Mouse (Mus musculus) gonadal fat pad, adult 2 months (tissue): ENCODE data around the gene Mdk. TPM values are rescaled to one million over a fixed set of nuclear protein-coding genes. Genes with fewer than 3 reads are reported as not detected.
A peak's percentile ranks its signal among the peaks of the same experiment; 100 is the strongest.

Experiments used
- DNase-seq: peaks from one replicate; pipeline ENCODE4 v3.0.0-alpha.2; 2012; ENCODE audit warnings: low read depth
- polyA plus RNA-seq: library from polyadenylated mRNA; depleted of rRNA; stranded (reverse); fragments of >200 nt; gene quantifications from 2 replicates; pipeline ENCODE4 v1.2.3, GENCODE M21; 2012

Mdk gene
- polyA plus RNA-seq, 1 experiment, result 11.6 TPM

DNA sequence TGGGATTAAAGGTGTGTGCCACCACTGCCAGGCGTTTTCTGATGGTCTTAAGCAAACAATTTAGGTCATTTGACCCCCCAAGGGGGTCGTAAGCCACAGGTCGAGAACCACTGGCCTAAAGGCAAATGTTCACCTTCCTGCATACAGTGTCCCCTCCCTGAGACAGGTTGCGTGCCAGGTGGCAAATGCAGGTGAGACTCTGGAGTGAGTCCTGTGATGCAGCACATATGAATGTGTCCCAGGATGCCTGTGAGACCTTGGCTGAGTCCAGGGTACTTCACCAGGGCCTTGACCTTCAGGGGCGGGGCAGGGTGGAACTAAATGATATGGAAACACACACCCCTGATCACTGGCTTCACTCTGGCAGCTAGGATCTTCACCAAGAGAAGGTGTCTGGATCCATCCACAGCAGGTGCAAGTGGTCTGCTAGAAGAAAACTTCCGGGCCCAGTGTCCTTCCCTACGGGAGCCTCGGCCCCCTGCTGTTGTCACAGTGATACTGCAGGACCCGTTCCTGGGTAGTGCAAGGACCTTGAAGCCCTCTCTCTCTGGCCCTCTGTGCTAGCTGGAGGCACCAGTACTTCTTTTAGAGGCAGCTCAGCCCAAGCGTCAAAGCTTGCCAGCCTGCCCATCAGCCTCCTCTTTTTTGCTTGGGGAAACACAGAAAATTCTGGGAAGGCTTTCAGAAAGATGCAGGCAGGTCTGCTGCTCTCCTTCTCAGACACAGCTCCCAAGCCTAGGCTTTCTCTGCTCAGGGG lies 26.8 kb upstream of the Mdk start:
- no peak for DNase-seq

DNA sequence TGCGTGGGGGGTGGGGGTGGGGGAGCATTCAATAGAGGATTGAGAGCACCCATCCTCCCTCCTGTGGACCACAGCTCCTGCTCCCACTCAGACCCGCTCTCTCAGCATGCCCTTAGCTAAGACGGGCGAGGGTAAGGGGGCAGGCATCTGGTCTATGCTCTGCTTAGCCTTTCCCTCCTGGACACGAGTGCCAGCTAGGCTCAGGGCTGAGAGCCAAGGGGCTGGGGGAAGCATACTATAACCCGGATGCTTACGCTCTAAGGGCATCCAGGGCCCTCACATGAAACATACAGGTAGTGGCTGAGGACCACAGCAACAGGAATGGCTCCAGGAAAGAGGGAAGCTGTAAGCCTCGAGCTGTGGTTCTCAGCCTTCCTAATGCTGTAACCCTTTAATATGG lies 26.0 kb upstream of the Mdk start:
- DNase-seq, result no peak

- DNase-seq, result no peak
Measured at GRCm38 (mm10) chr2:91957096-91957495, 25.0 kb upstream of the Mdk start.

- DNase-seq, result no peak
Measured at GRCm38 (mm10) chr2:91955875-91956274, 23.8 kb upstream of the Mdk start.

DNA sequence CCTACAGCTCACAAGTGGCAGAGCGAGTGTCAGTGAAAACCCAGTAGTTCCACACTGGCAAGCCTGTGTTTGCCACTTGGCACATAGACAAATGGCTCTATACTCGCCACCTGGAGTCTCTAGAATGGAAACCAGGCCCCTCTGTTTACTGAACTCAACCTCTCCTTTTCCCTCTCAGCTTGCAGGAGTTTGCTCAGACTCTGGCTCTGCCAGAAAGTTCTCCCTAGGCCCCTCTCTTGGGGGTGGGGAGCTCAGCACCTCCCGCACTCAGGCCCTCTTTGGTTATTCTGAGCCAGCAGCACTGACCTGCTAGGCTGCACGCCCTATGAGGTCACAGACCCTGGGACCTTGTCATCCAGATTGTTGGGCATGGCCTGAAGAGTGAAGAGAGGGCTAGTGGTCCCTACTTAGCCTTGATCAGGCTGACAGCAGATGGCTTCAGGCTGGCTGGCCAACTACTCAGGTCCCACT lies 23.1 kb upstream of the Mdk start:
- DNase-seq, result no peak

- DNase-seq, result no peak
Measured at GRCm38 (mm10) chr2:91953825-91954224, 21.7 kb upstream of the Mdk start.

- DNase-seq, result peak; percentile 83
Measured at GRCm38 (mm10) chr2:91950275-91951085, 18.4 kb upstream of the Mdk start.

DNA sequence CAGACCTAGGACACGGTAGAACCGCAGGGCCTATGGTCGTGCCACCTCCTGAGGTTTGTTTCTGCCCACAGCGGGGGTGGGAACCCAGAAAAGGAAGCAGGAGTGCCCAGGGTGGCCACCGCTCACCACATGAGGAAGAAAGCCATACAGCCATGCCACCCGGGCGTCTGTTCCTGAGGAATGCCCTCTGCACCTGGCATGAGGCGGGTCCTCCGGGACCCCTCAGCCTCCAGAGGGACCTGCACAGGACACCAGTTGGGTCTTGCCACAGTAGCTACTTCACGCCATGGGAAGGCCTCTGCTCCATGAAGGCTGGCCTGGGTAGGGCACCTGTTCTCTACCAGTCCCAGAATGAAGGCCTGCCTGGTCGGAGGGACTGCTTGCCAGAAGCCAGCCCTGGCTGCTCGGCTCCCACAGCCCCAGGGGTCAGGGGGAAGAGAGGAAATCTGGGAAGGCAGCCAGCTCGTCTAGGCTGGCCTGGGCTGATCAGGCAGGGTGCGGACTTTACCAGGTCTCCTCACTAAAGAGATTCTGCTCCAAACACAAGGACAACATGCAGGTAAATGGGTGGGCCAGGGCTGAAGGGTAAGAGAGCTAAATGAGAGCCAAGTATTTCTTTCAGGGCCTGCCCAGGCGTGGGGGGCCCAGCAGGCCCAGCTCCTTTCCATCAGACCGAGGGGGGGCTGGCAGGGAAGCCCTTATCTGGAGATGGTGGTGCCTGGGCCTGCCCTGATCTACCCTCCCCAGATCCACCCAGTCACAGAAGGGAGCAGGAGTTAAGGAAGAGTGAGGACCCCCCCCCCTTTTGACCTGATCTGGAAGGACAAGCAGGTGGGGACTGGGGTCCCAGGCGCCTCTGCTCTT lies 17.5 kb upstream of the Mdk start:
- no peak for DNase-seq

DNA sequence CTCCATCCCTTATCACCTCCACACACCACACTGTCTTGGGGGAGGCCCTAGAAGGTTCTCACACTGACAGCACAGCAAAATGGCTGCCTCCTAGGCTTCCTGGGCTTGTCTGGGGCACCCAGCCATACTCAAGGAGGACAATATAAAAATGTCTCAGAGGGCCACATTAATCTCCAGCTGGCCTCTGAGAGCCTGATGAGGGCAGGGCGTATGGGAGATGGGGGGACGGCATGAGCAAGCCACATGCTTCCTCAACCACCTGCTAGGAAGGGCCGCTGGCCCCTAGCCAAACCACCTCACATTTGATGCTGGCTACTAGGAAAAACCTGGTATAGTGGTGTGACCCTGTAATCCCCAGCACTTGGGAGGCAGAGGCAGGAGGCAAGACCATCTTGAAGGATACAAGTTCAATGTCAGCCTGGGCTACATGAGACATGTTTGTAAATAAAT lies 16.7 kb upstream of the Mdk start:
- DNase-seq, result no peak

DNA sequence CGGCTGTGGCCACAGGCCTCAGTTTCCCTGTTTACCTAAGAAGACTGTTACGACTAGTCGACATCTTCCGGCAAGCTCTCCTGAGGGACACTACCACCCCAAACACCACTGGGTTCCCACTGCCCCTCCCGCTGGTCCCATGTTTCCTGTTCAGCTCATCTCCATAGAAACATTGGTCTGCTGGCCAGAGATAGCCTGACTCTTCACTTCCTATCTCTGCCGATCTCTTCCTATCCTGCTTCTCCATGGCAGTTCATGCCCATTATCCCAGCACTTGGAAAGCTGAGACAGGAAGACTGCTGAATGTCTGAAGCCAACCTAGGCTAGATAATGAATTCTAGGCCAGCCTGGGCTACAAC lies 16.0 kb upstream of the Mdk start:
- DNase-seq, result no peak

DNA sequence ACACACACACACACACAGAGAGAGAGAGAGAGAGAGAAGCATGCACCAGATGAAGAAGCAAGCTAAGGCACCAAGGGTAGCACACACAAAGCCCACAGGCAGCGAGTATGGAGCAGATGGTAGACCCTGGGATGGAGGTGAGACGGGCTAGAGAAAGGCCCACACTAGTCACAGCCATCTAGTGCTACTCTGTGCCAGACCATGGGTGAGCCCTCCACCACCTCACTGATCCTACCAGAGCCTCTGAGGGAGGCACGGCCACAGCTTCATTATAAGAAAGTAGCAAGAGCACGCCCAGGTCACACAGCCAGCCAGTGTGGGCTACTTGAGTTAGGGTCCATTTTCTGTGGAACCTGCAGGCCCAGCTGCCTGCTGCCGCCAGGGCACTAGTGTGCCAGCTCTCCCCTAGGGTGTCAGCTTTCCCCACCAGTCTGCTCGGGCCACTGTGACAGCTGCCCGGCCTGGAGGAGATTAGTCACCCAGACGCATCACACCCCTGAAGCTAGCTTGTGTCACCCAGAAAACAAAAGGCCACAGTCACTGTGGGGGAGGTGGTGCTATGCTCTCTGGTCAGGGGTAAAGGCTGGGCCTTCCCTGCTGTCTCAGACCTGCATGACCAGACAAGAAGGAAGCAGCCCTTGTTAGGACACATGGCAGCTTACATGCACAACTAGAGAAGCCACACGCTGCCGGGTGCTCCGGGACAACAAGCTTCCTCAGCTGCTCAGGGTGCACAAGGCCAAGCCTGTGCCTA lies 15.5 kb upstream of the Mdk start:
- peak; percentile 77 for DNase-seq

- DNase-seq, result no peak
Measured at GRCm38 (mm10) chr2:91946836-91947235, 14.7 kb upstream of the Mdk start.

- DNase-seq, result no peak
Measured at GRCm38 (mm10) chr2:91945483-91945882, 13.4 kb upstream of the Mdk start, which contains the start of gene Gm9821. Gm9821 (plus strand) TSS chr2:91945703.

- DNase-seq, result no peak
Measured at GRCm38 (mm10) chr2:91944170-91944950, 12.3 kb upstream of the Mdk start.

DNA sequence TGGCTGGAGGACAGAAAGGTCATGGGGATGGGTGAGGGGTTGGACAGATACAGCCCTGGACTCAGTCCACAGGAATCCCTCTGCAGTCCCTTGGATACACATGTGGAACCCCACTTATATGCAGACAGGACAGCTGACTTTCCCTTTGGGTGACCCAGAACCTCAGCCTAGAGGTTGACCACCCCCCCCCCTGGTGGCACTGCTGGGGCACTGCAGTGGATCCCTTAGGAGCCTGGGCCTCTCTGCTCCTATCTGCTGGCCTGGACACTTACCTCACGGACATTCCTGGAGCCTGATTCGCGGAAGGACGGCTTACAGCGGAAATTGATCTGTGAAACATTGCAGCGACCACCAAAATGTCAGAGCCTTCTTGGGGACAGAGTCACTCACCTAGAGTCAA lies 10.3 kb upstream of the Mdk start:
- no peak for DNase-seq

DNA sequence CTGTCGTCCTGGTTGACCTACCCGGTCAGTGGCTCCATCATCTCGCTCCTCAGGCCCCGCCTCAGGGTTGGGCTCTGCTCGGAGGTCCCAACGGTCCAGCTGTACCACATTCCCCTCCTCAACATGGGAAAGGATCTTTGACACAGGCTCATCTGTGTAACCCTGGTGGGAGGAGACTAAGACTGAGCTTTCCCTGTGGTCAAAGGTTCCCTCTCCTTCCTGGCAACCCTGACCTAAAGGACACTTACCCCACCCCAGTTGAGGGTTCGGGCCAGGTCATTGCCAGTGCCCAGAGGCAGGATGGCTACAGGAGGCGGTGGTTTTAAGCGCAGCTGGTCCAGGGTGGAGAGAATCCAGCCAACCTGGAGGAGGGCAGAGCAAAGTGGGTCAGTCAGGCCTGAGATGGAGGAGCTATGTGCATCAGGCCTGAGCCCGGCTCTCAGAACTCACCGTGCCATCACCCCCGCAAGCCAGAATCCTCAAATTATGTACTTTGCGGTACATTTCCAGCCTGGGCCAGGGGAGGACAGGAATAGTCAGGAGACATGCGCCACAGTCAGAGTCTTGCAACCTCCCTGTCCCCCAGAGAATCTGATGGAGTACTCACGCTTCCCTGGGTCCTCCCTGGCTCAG lies 7.3 kb upstream of the Mdk start:
- no peak for DNase-seq

DNA sequence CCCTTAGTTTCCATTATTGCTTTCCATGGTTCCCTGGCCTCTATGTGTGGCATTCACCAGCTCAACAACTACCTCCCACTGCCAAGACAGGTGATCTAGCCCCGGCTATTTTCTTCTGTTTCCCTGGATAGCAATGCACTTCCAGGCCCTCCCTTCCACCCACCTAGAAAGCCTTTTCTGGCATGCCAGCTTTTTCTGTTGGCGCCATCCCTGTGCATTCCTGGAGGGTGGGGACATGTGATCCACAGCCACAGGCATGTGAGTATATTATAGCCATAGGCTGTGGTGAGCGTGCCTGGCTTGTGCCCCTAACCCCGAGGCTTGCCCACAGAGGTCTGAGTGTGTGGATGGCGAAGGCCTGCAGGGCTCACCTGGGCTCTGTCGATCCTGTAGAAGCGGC lies 4.1 kb upstream of the Mdk start:
- no peak for DNase-seq

- no peak for DNase-seq
Measured at GRCm38 (mm10) chr2:91934826-91935525, 2.9 kb upstream of the Mdk start.

GRCm38 (mm10) chr2:91934016-91934415 lies 1.9 kb upstream of the Mdk start:
- DNase-seq, result no peak
